Mouse (Mus musculus) 3134 (cell line): ENCODE measurements around the gene Vmn1r93.
"Not testable (repeated sequence)": the region's sequence is repeated elsewhere in the genome, so short reads cannot be mapped to it uniquely, and the experiment has no call there.

Source experiments
- DNase-seq: peaks from one replicate; pipeline ENCODE4 v3.0.0-alpha.2; 2011; ENCODE audit warnings: low spot score; ENCODE audit not compliant: insufficient read length; ENCODE audit errors: extremely low read depth

Gene Vmn1r93

GRCm38 (mm10) chr7:20138988-20139387 lies at the start of gene Vmn1r93:
Vmn1r93 (minus strand) TSS chr7:20139088.
- DNase-seq, result not testable (repeated sequence)

GRCm38 (mm10) chr7:20168277-20168676 lies 29.4 kb upstream of the Vmn1r93 start, which contains the start of gene Vmn1r94:
Vmn1r94 (minus strand) TSS chr7:20168377.
- DNase-seq, result not testable (repeated sequence)

- DNase-seq, result not testable (repeated sequence)
Observed at GRCm38 (mm10) chr7:20122479-20122878, 16.4 kb downstream of the Vmn1r93 start, which contains the start of gene Gm16442. Gm16442 (minus strand) TSS chr7:20122579.

- not testable (repeated sequence) for DNase-seq
Observed at GRCm38 (mm10) chr7:20099380-20099779, 39.5 kb downstream of the Vmn1r93 start, which contains the start of gene Vmn1r91. Vmn1r91 (plus strand) TSS chr7:20099680.
